Mouse (Mus musculus) embryonic facial prominence, embryonic 15.5 days (tissue): Measurements from ENCODE around the gene Ly6g5c. TPM values are rescaled to one million over a fixed set of nuclear protein-coding genes. Genes with fewer than 3 reads are reported as not detected.
A peak's percentile ranks its signal among the peaks of the same experiment; 100 is the strongest.

Experiments
- ATAC-seq: fragments of 200-750 bp; cut with Nextera tagmentation; 2 replicates; pipeline ENCODE4 v1.8.0; 2017; ENCODE audit warnings: low read depth, moderate TSS enrichment; ENCODE audit not compliant: insufficient number of reproducible peaks, low FRiP score, low TSS enrichment
- H3K27ac ChIP-seq: fragments of 300-500 bp; sonication (generic); replicated peaks from 2 replicates; pipeline ENCODE4 v1.5.1; 2015; ENCODE audit warnings: mild to moderate bottlenecking, inconsistent platforms
- H3K27me3 ChIP-seq: fragments of 300-500 bp; sonication (generic); 2 replicates; pipeline ENCODE4 v1.6.1; 2015; ENCODE audit warnings: inconsistent platforms
- H3K36me3 ChIP-seq: fragments of 300-500 bp; sonication (generic); 2 replicates; pipeline ENCODE4 v1.6.1; 2015; ENCODE audit warnings: mild to moderate bottlenecking, inconsistent platforms
- H3K4me1 ChIP-seq: fragments of 300-500 bp; sonication (generic); 2 replicates; pipeline ENCODE4 v1.6.1; 2015; ENCODE audit warnings: inconsistent platforms
- H3K4me2 ChIP-seq: fragments of 300-500 bp; sonication (generic); replicated peaks from 2 replicates; pipeline ENCODE4 v1.6.1; 2015; ENCODE audit warnings: mild to moderate bottlenecking, inconsistent platforms
- H3K4me3 ChIP-seq: fragments of 300-500 bp; sonication (generic); replicated peaks from 2 replicates; pipeline ENCODE4 v1.5.1; 2015; ENCODE audit warnings: mild to moderate bottlenecking, inconsistent platforms
- H3K9ac ChIP-seq: fragments of 300-500 bp; sonication (generic); 2 replicates; pipeline ENCODE4 v1.6.1; 2015; ENCODE audit warnings: inconsistent platforms
- H3K9me3 ChIP-seq: fragments of 300-500 bp; sonication (generic); replicated peaks from 2 replicates; pipeline ENCODE4 v1.6.1; 2016; ENCODE audit warnings: inconsistent platforms
- WGBS: fragments of 180-500 bp; shearing (Covaris S2); methylation state at CpG from one replicate; pipeline ENCODE4 v1.1.7; 2015; 5-methylcytosine and 5-hydroxymethylcytosine counted together
- polyA plus RNA-seq: library from polyadenylated mRNA; unstranded; fragments of >200 nt; fragmentation: Nextera tagmentation; extraction: Ambion mirVana; gene quantifications from 2 replicates; pipeline ENCODE4 v1.2.1, GENCODE M21; 2015

Gene Ly6g5c
- polyA plus RNA-seq, 1 experiment from 2014 or later = not detected

GRCm38 (mm10) chr17:35097164-35097655 lies 10.9 kb upstream of the Ly6g5c start:
- Histone ChIP-seq H3K36me3 (peaks cover 91% of the 10 kb centered on the region), H3K4me1 (no peaks in the 10 kb centered on the region), H3K27ac (no peak overlapping the region), H3K9ac (no peak overlapping the region), H3K27me3 (no peaks in the 10 kb centered on the region), H3K9me3 (no peaks in the 10 kb centered on the region), H3K4me2 (no peak overlapping the region), H3K4me3 (no peak overlapping the region)
- WGBS = 81% methylated on average over 12 of the region's 12 CpGs
- ATAC-seq = no peak

DNA sequence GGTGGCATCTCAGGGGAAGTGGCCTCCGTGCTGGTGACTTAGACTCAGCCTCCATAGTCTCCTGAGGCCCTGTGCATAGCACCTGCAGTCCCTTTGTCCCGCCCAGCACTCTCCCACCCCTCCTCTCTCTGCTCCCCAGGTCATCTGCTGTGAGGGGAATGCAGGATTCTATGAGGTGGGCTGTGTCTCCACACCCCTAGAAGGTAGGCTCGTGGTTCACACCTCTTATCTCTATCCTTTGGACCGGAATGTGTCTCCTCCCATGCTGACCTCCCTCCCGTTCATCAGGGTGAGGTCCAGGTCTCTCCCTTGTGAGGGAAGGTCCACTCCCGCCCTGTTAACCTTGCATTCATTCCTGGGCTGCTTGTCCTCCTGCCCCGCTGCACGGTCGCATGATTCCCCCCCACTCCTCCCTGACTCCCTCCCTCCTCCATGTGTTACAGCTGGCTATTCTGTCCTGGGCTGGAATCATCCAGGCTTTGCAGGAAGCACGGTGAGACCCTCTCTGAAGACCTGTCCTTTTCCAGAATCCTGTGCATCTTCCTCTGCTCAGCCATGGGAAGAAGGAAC lies 7.8 kb upstream of the Ly6g5c start:
- no peak overlapping the region for H3K4me3 ChIP-seq
- no peaks in the 10 kb centered on the region for H3K27me3 ChIP-seq
- H3K4me1 ChIP-seq = no peaks in the 10 kb centered on the region
- H3K9ac ChIP-seq = no peak overlapping the region
- H3K36me3 ChIP-seq = peaks cover 84% of the 10 kb centered on the region
- WGBS = 82% methylated on average over 10 of the region's 10 CpGs
- no peak for ATAC-seq
- H3K9me3 ChIP-seq = no peaks in the 10 kb centered on the region
- no peak overlapping the region for H3K27ac ChIP-seq
- no peak overlapping the region for H3K4me2 ChIP-seq

DNA sequence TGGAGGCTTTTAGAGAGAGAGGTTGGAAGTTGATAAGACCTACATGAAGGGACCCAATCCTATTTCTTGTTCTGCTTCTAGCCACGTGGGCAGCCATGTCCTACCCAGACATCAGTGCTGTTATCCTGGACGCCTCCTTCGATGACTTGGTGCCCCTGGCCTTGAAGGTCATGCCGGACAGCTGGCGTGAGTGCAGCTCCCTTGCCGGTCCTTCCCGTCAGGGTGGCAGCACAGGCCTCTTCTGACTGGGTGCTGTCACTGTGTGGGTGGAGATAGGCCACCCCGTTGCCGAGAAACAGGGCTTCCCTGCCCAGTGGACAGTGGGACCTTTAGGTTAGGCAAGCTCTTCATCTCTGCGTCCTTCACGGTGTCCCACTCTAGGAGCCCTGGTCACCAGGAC lies 6.9 kb upstream of the Ly6g5c start:
- no peak for ATAC-seq
- Histone ChIP-seq H3K36me3 (peaks cover 79% of the 10 kb centered on the region), H3K4me2 (no peak overlapping the region), H3K9me3 (no peaks in the 10 kb centered on the region), H3K27ac (no peak overlapping the region), H3K4me3 (no peak overlapping the region), H3K9ac (no peak overlapping the region), H3K4me1 (peaks cover 5% of the 10 kb centered on the region), H3K27me3 (no peaks in the 10 kb centered on the region)
- WGBS = 88% methylated on average over 11 of the region's 11 CpGs

DNA sequence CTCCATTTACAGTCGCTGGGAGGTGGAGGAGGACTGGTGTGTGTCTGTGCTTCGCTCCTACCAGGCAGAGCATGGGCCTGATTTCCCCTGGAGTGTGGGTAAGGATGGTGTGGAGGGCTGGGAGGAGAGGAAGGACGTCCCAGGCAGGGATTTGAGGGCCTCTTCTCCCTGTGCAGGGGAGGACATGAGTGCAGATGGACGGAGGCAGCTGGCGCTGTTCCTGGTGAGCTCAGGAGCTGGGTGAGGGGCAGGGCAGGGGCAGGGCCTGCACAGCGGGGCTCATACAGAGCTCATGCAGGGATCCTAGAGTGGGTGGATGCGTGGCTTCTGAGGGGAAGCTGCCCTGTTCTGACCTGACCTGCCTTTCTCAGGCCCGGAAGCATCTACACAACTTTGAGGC lies 5.8 kb upstream of the Ly6g5c start:
- Histone ChIP-seq H3K4me2 (no peak overlapping the region), H3K4me3 (no peak overlapping the region), H3K9ac (no peak overlapping the region), H3K27ac (0 out of 2 replicates have a peak overlapping the region, but pooled peaks have one; percentile 34), H3K4me1 (peaks cover 7% of the 10 kb centered on the region), H3K9me3 (no peaks in the 10 kb centered on the region), H3K27me3 (no peaks in the 10 kb centered on the region), H3K36me3 (peaks cover 67% of the 10 kb centered on the region)
- no peak for ATAC-seq
- 73% methylated on average over 8 of the region's 8 CpGs for WGBS

- Histone ChIP-seq H3K4me3 (no peak overlapping the region), H3K36me3 (peaks cover 58% of the 10 kb centered on the region), H3K27me3 (no peaks in the 10 kb centered on the region), H3K4me2 (no peak overlapping the region), H3K9me3 (no peaks in the 10 kb centered on the region), H3K4me1 (peaks cover 7% of the 10 kb centered on the region), H3K27ac (no peak overlapping the region), H3K9ac (no peak overlapping the region)
- 63% methylated on average over 6 of the region's 6 CpGs for WGBS
- ATAC-seq = no peak
Measured at GRCm38 (mm10) chr17:35103221-35103690, 4.8 kb upstream of the Ly6g5c start.

DNA sequence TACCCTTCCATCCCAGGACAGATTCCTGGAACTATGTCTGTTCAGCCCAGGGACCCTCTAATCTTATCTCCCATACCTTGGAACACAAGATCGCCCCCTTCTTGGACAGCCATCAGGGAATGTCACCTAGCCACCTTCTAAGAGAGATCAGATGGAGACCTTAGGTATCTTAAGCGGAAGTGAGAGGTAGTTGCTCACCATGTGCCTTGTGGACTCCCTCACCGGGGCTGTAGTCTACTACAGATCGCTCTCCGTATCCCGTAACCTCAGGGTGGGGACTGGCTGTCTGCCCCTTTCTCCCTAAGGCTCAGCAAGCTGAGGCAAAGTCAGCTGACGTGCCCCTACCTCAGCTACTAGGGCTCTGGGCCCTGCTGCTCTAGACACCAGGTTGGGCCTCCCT lies 4.0 kb upstream of the Ly6g5c start:
- Histone ChIP-seq H3K4me2 (no peak overlapping the region), H3K9me3 (no peaks in the 10 kb centered on the region), H3K9ac (no peak overlapping the region), H3K4me1 (peaks cover 7% of the 10 kb centered on the region), H3K4me3 (no peak overlapping the region), H3K27me3 (no peaks in the 10 kb centered on the region), H3K27ac (no peak overlapping the region), H3K36me3 (peaks cover 49% of the 10 kb centered on the region)
- WGBS = 86% methylated on average over 7 of the region's 7 CpGs
- no peak for ATAC-seq

- H3K9me3 ChIP-seq = no peaks in the 10 kb centered on the region
- peaks cover 43% of the 10 kb centered on the region for H3K36me3 ChIP-seq
- 73% methylated on average over 6 of the region's 6 CpGs for WGBS
- ATAC-seq = no peak
- H3K27ac ChIP-seq = no peak overlapping the region
- no peak overlapping the region for H3K4me2 ChIP-seq
- no peak overlapping the region for H3K4me3 ChIP-seq
- no peak overlapping the region for H3K9ac ChIP-seq
- no peaks in the 10 kb centered on the region for H3K27me3 ChIP-seq
- peaks cover 7% of the 10 kb centered on the region for H3K4me1 ChIP-seq
Measured at GRCm38 (mm10) chr17:35104754-35105153, 3.3 kb upstream of the Ly6g5c start.

- peaks cover 7% of the 10 kb centered on the region for H3K4me1 ChIP-seq
- no peaks in the 10 kb centered on the region for H3K27me3 ChIP-seq
- 0 out of 2 replicates have a peak overlapping the region, but pooled peaks have one; percentile 13 for H3K4me3 ChIP-seq
- peak overlapping the region; percentile 40 for H3K4me2 ChIP-seq
- ATAC-seq = no peak
- 24% methylated on average over 13 of the region's 13 CpGs for WGBS
- H3K9ac ChIP-seq = no peak overlapping the region
- H3K27ac ChIP-seq = no peak overlapping the region
- H3K36me3 ChIP-seq = peaks cover 32% of the 10 kb centered on the region
- no peaks in the 10 kb centered on the region for H3K9me3 ChIP-seq
Measured at GRCm38 (mm10) chr17:35105740-35106389, 2.2 kb upstream of the Ly6g5c start.

DNA sequence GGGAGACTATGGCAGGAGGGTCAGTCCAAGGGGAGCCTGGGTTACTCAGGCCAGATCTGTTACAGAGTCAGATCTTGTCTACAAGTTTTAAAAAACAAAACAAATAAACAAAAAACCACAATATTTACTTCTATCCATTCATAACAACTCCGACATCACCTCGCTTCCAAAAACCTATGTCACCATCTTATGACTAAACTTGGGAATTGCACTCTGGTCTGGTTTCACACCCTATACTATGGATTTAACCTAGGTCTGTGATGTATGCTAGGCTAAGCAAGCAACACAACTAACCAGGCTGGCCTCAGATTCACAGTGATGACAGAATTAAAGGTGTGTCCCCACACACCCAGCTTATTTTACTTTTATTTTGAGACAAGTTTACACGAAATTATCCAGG lies 1.6 kb upstream of the Ly6g5c start:
- peaks cover 26% of the 10 kb centered on the region for H3K36me3 ChIP-seq
- ATAC-seq = no peak
- peaks cover 7% of the 10 kb centered on the region for H3K4me1 ChIP-seq
- H3K4me2 ChIP-seq = 0 out of 2 replicates have a peak overlapping the region, but pooled peaks have one; percentile 40
- WGBS = 62% methylated on average over 3 of the region's 3 CpGs
- no peaks in the 10 kb centered on the region for H3K27me3 ChIP-seq
- no peaks in the 10 kb centered on the region for H3K9me3 ChIP-seq
- no peak overlapping the region for H3K9ac ChIP-seq
- no peak overlapping the region for H3K27ac ChIP-seq
- 0 out of 2 replicates have a peak overlapping the region, but pooled peaks have one; percentile 13 for H3K4me3 ChIP-seq

DNA sequence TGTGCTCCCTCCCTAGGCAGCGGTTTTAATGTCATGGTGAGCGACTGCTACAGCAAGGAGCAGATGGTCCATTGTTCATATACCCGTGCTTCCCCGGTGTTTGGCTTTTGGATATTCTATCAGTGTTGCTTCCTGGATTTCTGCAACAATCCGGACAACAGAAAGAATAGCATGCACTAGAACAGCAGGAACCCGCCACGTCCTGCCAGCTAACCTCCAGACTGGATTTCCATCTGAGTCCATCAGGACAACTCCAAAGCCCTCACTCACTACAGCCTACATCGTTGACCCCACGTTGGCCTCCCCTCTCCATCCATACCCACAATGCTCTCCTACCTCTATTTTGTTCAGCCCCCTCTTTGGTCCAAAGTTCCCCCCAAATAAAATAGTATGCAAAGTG lies 3.7 kb downstream of the Ly6g5c start:
- Histone ChIP-seq H3K9me3 (no peaks in the 10 kb centered on the region), H3K4me3 (no peak overlapping the region), H3K9ac (no peak overlapping the region), H3K27me3 (no peaks in the 10 kb centered on the region), H3K27ac (no peak overlapping the region), H3K36me3 (peaks cover 30% of the 10 kb centered on the region), H3K4me2 (no peak overlapping the region), H3K4me1 (no peaks in the 10 kb centered on the region)
- WGBS = 78% methylated on average over 9 of the region's 9 CpGs
- no peak for ATAC-seq

DNA sequence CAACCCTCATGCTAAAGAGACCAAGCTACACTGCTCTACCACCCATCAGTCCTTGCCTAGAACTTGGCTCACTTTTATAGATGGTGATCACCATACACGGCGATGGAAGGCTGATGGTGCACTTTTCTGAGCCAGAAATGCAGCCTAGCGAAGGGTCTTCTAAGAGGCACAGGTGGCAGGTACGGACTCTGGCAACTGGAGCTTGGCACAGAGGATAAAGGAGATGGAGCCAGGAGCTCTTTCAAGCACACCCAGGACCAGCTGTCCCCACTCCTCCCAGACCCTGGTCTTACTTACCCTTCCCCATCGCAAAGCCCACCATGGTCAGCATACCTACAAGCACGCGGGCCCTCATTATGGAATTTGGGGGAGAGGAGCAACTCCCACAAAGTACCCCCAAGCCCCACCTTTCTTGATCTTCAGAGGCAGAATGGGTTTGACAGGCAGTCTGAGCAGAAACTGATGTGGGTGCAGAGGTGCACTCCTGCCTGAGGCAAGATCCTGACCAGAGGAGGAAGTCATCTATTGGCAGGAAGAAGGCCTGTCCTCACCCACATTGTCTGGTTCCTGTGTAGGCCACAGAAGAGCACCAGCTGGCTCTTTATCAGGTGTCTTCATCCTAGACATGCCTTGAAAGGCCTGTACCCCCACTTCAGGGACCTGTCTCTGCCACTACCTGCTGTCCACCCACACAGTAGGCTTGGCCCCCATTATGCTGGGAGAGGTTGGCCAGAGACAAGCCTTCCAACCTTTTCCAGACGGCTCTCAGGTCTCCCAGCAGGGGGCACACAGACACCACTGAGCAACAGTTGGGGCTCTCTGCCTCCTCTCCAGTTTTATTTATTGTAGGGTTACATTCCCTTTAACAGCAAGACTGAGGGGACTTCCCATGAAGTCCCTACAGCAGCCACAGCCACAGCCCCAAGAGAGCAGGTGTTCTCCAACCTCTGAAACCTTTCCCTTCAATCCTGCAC lies 7.3 kb downstream of the Ly6g5c start, which contains the start of gene Ly6g5b:
TSS of gene Ly6g5b (minus strand) at position 383 of the 974 bp plus-strand sequence.
- H3K27me3 ChIP-seq = no peaks in the 10 kb centered on the region
- peaks cover 9% of the 10 kb centered on the region for H3K4me1 ChIP-seq
- H3K4me3 ChIP-seq = no peak within 1 kb of the TSS
- H3K9ac ChIP-seq = no peak within 1 kb of the TSS
- WGBS = 85% methylated on average over 8 of the region's 8 CpGs
- no peak within 1 kb of the TSS for H3K27ac ChIP-seq
- peaks cover 55% of the 10 kb centered on the region for H3K36me3 ChIP-seq
- ATAC-seq = no peak
- H3K4me2 ChIP-seq = no peak within 1 kb of the TSS
- no peaks in the 10 kb centered on the region for H3K9me3 ChIP-seq
